Mouse (Mus musculus): ENCODE measurements around the gene Rpa1. TPM values are rescaled to one million over a fixed set of nuclear protein-coding genes. Genes with fewer than 3 reads are reported as not detected.
A peak's percentile ranks its signal among the peaks of the same experiment; 100 is the strongest.

Gene Rpa1
- total and polyA plus RNA-seq, 3 experiments = 230 to 357 (median 287) TPM

- TF ChIP-seq JUN (IDR thresholded peaks at IDR 0.05; ENCODE audit: insufficient read depth, low read depth, low read length) = no peak
- no peak for TF ChIP-seq ZNF384 (IDR thresholded peaks at IDR 0.05; ENCODE audit: low read depth, low read length)
- TF ChIP-seq SMC3 (IDR thresholded peaks at IDR 0.05; ENCODE audit: low read depth, low read length) = no peak
- no peak for TF ChIP-seq BHLHE40 (IDR thresholded peaks at IDR 0.05; ENCODE audit: low read depth, low read length)
- TF ChIP-seq GABPA (IDR thresholded peaks at IDR 0.05; ENCODE audit: insufficient replicate concordance, low read depth, low read length) = no peak
- no peak for TF ChIP-seq CTCF (conservative IDR thresholded peaks at IDR 0.05 in 1 of 2, IDR thresholded peaks at IDR 0.05 in 1 of 2; ENCODE audit: low read depth in 2 of 2, low read length in 2 of 2)
- no peak for TF ChIP-seq POLR2A (IDR thresholded peaks at IDR 0.05; ENCODE audit: low read depth, low read length)
- no peak for TF ChIP-seq ZMIZ1 (IDR thresholded peaks at IDR 0.05; ENCODE audit: low read depth, low read length)
- no peak for TF ChIP-seq E2F4 (IDR thresholded peaks at IDR 0.05; ENCODE audit: insufficient replicate concordance, low read depth, low read length)
- TF ChIP-seq MAZ (IDR thresholded peaks at IDR 0.05; ENCODE audit: low read depth, low read length) = no peak
- no peak for TF ChIP-seq ZKSCAN1 (IDR thresholded peaks at IDR 0.05; ENCODE audit: borderline replicate concordance, low read depth, low read length)
- TF ChIP-seq USF2 (conservative IDR thresholded peaks at IDR 0.05; ENCODE audit: low read depth, low read length) = no peak
- no peak for TF ChIP-seq TBP (conservative IDR thresholded peaks at IDR 0.05; ENCODE audit: low read depth, low read length)
- no peak for TF ChIP-seq RCOR1 (conservative IDR thresholded peaks at IDR 0.05; ENCODE audit: low read depth, low read length)
- TF ChIP-seq NELFE (IDR thresholded peaks at IDR 0.05; ENCODE audit: low read depth, low read length) = no peak
- 0 out of 2 replicates have a peak, but pooled peaks have one; percentile 27 for TF ChIP-seq TCF12 (IDR thresholded peaks at IDR 0.05; ENCODE audit: low read depth, low read length)
- no peak for TF ChIP-seq HCFC1 (IDR thresholded peaks at IDR 0.05; ENCODE audit: low read depth, low read length)
- peak; percentile 37; the same call in 1 of the 2 replicates for TF ChIP-seq ELF1 (IDR thresholded peaks at IDR 0.05; ENCODE audit: low read depth, low read length)
- no peak for TF ChIP-seq MAFK (IDR thresholded peaks at IDR 0.05; ENCODE audit: insufficient replicate concordance, low read length)
- no peak for TF ChIP-seq PAX5 (IDR thresholded peaks at IDR 0.05; ENCODE audit: low read length)
- TF ChIP-seq RAD21 (IDR thresholded peaks at IDR 0.05; ENCODE audit: low read depth, low read length) = no peak
- TF ChIP-seq MYC (IDR thresholded peaks at IDR 0.05; ENCODE audit: low read depth, low read length) = no peak
Measured at GRCm38 (mm10) chr11:75324433-75324832, 23.7 kb downstream of the Rpa1 start (continued).

GRCm38 (mm10) chr11:75323326-75323737, 24.8 kb downstream of the Rpa1 start:
- H3K9me3 ChIP-seq (replicated peaks; ENCODE audit: low read length) = no peaks in the 10 kb centered on the region
- dilution Hi-C loops (cut with MboI; ENCODE audit: extremely low pct_ligation_motif_present, extremely low pct_unique_long_range_greater_than_20kb, low sequenced_read_pairs) = no loop called here
- H3K36me3 ChIP-seq (replicated peaks in 1 of 2; ENCODE audit: control insufficient read depth in 1 of 2, insufficient read depth in 1 of 2, low read length in 1 of 2) = peaks cover 31 to 91% of the 10 kb centered on the region in 2 experiments
- H3K27me3 ChIP-seq (replicated peaks) = no peaks in the 10 kb centered on the region
- no peak overlapping the region for H3K9ac ChIP-seq (ENCODE audit: insufficient read depth, low read depth)
- H3K4me2 ChIP-seq (ENCODE audit: insufficient read depth, low read depth, poor library complexity, severe bottlenecking) = no peak overlapping the region
- TF ChIP-seq USF2 (conservative IDR thresholded peaks at IDR 0.05; ENCODE audit: low read depth, low read length) (no peak), CTCF (conservative IDR thresholded peaks at IDR 0.05 in 1 of 2, IDR thresholded peaks at IDR 0.05 in 1 of 2; ENCODE audit: low read depth in 2 of 2, low read length in 2 of 2) (peak in 1 of 2 experiments; percentile 21; a peak in 2 of 4 replicates), POLR2AphosphoS2 (IDR thresholded peaks at IDR 0.05; ENCODE audit: low read depth, low read length) (no peak), EP300 (IDR thresholded peaks at IDR 0.05; ENCODE audit: low read length) (no peak), CHD1 (IDR thresholded peaks at IDR 0.05; ENCODE audit: low read depth, low read length) (no peak)
- in situ Hi-C loops (cut with MboI; ENCODE audit: low pct_ligation_motif_present, low pct_unique_long_range_greater_than_20kb, low sequenced_read_pairs) = no loop called here
- no peak overlapping the region for H3K4me3 ChIP-seq (replicated peaks in 1 of 3; ENCODE audit: low read depth in 2 of 3, low read length in 2 of 3, poor library complexity in 1 of 3)
- H3K79me2 ChIP-seq (replicated peaks; ENCODE audit: control insufficient read depth, extremely low read depth, insufficient read depth, poor library complexity, severe bottlenecking) = peaks cover 54% of the 10 kb centered on the region
- H3K27ac ChIP-seq (ENCODE audit: insufficient read depth, low read depth) = no peak overlapping the region
- H3K4me1 ChIP-seq (ENCODE audit: control insufficient read depth in 1 of 2, insufficient read depth in 2 of 2) = peaks cover 9 to 50% of the 10 kb centered on the region in 2 experiments
- no peak for DNase-seq (ENCODE audit: extremely low read depth)
